Mouse (Mus musculus) adrenal gland, postnatal 10 days (tissue): ENCODE measurements around the gene Fkbp8. TPM values are rescaled to one million over a fixed set of nuclear protein-coding genes. Genes with fewer than 3 reads are reported as not detected.
A peak's percentile ranks its signal among the peaks of the same experiment; 100 is the strongest.

Experiments
- DNase-seq: peaks from one replicate; pipeline ENCODE4 v3.0.0; 2021; ENCODE audit warnings: mixed read lengths
- long read RNA-seq, 2 experiments: library from polyadenylated mRNA; stranded (forward); transcript quantifications; one replicate each; pipeline ENCODE4 v2.0.0; 2021
- total RNA-seq, 2 experiments: library from RNA; stranded (reverse); gene quantifications; 2 replicates each; pipeline ENCODE4 v1.2.3; 2021

Gene Fkbp8
- 100 to 1,000 TPM; 226 to 250 TPM for total RNA-seq
- long read RNA-seq, experiment 1, transcript Fkbp8-201 (9 exons, 1,698 nt): major isoform, 291 of 626 reads
- long read RNA-seq, experiment 1, transcript Fkbp8-202 (9 exons, 1,720 nt): minor isoform, 53 of 626 reads
- long read RNA-seq, experiment 1, transcript Fkbp8-204 (9 exons, 1,799 nt): minor isoform, 98 of 626 reads
- long read RNA-seq, experiment 1, partial matches to known transcripts: 81 of 626 reads
- long read RNA-seq, experiment 1, other reads (novel, unspliced or antisense): 100 of 626 reads
- long read RNA-seq, experiment 2, transcript Fkbp8-204 (9 exons, 1,799 nt): minor isoform, 35 of 324 reads
- long read RNA-seq, experiment 2, transcript Fkbp8-202 (9 exons, 1,720 nt): minor isoform, 29 of 324 reads
- long read RNA-seq, experiment 2, transcript Fkbp8-201 (9 exons, 1,698 nt): major isoform, 168 of 324 reads
- long read RNA-seq, experiment 2, partial matches to known transcripts: 28 of 324 reads
- long read RNA-seq, experiment 2, other reads (novel, unspliced or antisense): 63 of 324 reads

DNA sequence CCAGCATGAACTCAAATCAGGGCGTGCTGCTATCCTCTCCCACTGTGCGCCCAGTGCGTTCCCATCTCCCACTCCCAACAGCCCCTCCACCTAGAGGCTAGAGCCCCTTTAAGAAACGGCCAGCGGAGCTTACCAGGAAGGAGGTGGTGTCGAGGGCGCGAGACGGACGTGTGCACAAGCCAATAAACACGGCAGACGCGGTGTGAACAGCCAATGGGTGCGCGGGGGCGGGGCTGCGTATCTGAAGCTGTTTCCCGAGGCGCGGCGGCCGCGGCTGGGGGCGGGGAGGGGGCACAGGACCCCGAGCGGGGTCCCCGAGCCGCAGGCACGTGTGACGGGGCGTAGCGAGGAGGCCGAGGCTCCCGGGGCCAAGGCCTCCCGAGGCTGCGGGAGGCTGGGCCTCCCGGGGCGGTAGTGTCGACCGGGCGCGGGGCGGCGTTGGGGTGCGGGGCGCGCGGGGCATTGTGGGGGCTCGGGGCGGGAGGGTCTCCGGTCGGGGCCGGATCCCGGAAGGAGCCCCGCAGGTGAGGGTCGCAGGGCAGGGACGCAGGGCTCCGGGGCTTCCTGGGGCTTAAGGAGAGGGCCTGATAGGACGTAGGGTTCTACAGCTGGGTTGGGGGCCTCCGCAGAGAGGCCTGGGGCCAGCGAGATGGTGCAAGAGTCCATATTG lies at the start of gene Fkbp8, which contains the start of gene Kxd1:
TSS of gene Fkbp8 (plus strand) at position 213 of the 670 bp plus-strand sequence.
TSS of gene Kxd1 (minus strand) at position 445 of the 670 bp plus-strand sequence.
- DNase-seq: peak; percentile 99

DNA sequence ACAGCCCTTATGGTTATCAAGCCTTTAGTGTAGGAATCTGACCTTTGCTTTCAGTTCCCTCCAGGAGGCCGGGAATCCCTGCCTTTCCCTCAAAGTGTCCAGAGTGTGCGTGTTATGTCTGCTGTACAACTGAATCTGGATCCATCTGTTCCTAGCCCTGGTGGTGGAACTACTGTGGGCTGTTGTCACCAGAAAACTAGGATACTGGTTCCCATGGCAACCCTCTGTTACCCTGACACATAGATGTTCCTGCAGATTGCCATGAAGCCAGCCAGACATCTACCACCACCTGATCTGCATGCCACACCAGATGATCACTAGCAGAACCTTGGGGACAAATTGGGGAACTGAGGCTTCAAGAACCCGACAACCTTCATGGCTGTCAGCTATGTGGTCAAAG lies 45.6 kb upstream of the Fkbp8 start:
- no peak for DNase-seq

DNA sequence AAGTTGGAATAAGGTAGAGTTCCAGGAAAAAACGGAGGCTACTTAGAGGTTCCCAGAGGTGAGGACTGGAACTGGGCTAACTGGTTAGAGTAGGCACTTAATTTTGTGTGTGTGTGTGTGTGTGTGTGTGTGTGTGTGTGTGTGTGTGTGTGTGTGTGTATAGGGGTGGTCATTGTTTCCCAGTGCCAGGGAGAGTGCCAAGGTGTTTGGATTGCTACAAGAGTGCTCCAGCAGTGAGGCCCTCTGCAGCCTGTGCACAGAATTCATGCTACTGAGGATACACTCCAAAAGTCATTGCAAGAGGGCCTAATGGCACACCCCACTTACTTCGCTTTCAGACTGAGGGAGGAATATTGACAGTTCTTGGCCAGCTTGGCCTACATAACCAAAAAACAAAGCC lies 44.6 kb upstream of the Fkbp8 start:
- no peak for DNase-seq

DNA sequence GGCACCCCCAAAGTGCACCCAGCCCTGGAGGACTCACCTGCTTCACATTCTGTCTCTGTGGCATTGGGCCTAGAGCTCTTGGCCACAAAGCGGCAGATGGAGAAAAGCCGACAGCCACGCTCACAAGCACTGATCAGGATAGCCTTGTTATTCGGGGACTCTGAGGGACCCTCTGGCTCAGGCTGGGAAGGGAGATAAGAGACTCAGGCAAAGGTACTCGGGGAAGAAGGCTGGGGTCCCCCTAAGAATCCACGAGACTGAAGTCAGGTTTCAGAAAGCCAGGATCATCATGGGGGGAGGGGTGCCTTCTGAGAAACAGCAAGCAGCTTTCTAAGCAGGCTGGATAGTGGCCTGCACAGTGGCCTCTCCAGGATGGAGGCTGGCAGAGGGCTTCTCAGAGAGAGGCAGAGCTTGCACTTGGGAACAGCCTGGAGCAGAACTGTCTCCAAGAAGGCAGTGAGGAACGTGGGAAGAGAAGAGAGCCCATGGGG lies 41.3 kb upstream of the Fkbp8 start:
- DNase-seq: no peak

DNA sequence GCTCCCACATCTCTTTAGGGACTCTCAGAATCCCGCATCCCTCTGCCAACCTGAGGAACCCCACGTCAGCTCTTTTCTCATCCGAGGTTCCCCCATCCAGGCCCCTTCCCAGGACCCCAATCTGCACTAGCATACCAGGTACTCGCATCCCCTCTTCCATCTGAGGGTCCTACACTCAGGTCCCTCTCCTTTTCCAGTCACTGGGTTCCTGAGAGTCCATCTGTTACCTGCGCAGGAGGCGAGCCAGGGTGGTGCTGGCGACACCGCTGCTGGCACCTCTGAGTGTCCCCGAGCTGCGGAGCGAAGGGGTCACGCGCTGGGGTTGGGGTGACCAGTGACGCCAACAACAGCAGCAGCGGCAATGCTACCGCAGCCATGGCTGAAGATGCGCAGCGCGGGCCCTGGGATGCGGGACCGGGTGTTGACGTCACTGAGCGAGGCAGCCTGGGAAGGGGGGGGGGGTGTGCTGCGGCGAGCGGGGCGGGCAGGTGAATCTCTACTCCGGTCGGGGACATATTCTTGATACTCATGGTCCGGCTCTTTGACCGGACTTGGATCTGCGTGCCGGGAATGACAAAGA lies 40.5 kb upstream of the Fkbp8 start, which contains the start of gene Tmem59l:
TSS of gene Tmem59l (minus strand) at position 418 of the 580 bp plus-strand sequence.
- DNase-seq: no peak

DNA sequence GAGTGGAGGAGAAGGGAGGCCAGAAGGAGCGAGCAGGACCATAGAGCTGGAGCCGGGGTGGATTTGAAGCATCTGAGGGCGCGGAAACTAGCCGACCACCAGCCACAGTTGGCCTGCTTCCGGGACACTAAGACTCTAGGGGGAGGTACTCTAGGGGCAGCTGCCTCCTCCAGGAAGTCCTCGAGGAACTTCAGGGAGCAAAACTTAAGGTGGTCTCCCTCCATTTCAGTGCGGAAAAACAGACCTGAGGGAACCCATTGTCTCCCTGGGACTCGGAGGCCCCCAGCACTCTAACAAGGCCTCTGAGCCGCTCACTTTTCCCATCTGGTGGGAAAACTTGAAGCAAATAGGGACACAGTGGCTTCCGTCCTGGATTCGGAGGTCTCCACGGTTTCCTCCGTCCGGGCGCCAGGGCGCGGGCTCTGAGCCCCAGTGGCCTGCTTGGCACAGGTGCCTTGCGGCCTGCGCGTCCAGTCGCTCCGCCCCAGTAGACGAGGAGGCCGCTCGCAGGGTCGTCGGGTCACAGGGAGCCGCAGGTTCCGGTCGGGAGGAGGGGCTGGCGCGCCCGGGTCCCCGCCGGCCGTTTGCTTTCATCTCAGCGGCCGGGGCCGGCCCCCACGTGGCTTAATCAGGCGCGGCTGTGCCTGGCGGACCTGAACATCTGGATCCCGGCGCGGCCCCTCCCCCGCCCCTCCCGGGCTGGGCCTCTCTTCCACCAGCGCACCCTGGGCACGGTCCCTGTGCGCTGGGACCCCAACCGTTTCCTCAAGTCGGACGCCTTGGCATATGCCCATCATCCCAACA lies 39.3 kb upstream of the Fkbp8 start:
- DNase-seq: peak; percentile 43

DNA sequence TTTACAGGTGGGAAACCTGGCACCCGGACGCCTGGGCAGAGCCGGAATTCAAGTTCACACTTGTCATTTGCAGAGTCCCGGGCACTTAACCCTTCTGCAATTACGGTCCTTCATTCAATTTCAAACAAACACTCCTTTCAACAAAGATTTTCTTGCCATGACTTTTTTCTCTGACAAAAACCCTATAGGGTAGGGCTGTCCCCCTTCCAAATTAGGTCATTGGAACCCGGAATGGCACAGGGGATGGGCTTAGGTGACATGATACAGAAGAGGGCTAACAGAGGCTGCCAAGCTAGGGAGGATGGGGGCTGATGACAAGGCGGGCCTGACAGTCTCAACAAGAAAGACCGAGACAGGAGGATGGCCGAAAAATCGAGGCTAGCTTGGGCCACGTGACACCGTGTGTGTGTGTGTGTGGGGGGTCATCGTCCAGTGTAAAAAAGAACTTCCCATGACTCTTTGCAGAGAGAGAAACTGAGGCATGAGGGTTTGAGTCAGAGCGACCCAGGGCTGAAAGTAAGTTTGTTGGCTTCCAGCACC lies 38.5 kb upstream of the Fkbp8 start:
- DNase-seq: no peak

DNA sequence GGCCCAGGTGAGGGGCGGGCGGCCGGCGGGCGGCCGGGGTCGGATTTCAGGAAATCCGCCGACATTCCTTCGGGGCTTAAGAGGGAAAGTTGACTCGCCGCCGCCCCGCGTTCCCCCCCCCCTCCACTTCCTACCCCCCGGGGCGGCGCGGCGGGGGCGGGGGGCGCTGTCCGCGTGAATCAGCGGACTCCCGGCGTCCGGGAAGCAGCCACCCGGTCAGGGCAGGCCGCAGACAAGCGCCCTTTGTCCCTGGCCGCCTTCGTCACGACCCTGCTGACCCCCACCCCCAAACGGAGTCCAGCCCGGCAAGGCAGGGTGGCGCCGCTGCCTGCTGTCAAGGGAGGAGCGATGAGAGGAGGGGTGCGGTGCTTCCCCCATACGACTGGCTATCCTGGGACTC lies 37.9 kb upstream of the Fkbp8 start:
- DNase-seq: no peak

DNA sequence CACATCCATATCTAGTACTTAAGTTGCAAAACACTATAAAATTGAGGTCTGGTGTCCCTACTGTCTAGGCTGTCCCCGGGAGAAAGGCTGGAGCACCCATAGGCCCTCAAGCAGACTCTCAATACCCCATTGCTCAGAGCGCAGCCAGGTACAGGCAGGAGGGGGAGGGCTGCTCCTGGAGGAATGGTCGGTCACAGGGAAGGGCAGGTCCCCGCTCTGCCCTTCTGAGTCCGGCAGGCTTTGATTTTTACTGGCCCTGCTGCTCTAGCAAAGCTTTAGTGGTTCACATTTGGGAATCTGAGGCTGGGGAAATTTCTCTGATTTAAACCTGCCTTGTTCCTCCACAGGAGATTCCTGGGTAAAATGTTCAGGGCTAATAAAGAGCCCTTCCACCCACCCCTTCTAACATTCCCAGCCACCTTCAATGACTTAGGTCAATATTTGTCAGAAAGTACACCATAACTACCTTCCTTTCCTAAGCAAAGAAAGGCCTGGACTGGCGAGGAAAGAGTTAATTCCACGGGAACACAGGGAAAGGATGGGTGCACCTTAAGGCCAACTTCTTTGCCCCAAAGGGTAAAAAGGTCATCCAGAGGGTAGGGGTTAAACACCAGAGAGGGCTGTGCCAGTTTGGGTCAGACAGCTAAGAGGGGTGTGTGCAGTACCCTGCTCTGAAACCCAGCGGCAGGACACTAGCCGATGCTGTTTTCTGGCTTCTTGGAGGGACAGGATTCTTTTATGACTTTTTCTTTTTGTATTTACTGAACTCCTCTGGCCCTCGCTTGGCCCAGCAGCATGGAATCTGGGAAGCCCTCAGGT lies 37.3 kb upstream of the Fkbp8 start:
- DNase-seq: no peak

DNA sequence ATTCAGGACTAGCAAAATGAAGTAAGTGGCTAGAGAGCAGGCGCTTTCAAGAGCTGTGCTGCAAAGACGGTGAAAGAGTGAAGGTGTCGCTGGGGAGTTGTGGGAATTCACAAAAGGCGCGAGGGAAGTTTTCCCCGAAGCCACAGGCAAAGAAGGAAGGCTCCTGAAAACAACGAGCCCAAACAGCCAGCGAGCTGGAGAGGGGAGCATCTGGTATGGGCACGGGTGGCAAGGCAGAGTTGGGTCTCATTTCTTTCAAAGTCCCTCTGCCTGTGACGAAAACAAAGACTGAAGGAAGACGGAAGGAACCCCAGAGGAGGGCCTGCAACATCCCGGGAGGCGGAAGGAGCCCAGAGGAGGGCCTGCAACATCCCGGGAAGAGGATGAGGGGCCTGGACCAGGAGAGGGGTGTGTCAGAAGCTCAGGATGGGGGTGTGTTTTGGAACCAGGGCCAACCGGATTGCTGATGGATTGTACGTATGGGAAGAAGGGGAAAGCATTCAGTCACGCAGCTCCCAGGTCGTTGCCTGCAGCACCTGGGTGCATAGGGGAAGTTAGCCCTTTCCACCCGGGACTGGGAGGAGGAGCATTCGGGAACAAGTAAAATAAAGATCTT lies 36.5 kb upstream of the Fkbp8 start:
- DNase-seq: no peak

DNA sequence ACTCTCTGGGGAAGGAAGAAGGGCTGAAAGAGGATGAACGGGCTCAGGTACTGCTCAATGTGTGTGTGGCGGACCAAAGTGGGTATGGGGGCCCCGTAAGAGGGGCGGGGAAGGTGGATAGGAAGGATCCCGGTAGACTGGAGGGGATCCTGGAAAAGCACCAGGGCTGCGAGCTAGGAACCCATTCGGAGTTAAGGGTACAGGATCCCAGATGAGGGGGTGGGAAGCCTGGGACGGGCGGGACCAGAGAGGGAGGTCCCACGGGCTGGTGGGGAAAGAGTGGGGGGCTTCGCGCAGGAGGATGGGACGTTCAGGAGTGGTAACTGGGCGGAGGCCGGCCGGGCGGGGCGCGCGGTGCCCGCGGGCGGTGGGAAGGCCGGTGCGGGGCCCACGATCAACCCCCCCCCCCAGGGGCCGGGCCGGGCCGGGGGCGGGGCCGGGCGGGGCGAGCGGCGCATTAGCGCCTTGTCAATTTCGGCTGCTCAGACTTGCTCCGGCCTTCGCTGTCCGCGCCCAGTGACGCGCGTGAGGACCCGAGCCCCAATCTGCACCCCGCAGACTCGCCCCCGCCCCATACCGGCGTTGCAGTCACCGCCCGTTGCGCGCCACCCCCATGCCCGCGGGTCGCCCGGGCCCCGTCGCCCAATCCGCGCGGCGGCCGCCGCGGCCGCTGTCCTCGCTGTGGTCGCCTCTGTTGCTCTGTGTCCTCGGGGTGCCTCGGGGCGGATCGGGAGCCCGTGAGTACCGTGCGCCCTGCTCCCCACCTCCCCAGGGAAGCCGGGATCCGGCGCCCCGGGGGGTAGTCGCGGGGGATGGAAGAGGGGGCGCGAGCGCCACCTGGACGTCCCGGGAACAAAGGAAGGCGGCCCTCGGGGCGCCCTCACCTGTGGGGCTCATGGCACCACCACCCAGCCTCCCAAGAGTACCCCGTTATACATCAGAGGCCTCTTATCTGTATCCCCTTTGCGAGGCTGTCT lies 34.6 kb upstream of the Fkbp8 start, which contains the start of gene Crlf1:
TSS of gene Crlf1 (plus strand) at position 495 of the 977 bp plus-strand sequence.
- no peak for DNase-seq

DNA sequence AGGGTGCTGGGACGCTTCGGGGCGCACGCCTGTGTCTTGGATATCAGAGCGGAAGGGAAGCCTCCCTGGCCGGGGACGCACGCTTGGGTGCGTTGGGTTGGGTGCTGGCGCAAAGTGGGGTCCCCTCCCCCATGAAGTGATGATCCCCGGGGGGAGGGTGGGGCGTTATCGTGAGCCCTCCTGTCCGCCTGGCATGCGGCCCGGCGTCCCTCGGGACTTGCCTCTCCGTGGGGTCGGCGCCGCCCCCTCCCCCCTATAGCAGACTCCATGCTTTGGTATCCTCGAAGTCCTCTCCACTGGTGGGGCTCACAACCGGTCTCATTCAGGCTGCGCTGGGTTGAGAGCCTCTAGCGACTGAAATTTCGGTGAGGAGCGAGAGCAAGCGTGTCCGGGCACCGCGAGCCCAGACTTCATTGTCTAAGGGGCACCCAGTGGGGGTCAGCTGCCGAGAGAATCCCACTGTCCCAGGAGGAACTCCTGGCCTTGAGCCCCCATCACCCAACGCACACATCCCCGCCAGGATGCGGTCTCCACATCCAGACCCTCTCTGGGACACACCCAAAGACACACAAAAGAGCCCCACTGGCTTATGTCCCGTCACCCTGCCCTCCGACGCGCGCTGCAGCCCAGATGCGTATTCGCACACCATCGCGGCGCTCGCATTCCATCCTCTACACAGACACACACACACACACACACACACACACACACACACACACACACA lies 33.7 kb upstream of the Fkbp8 start:
- DNase-seq: no peak

DNA sequence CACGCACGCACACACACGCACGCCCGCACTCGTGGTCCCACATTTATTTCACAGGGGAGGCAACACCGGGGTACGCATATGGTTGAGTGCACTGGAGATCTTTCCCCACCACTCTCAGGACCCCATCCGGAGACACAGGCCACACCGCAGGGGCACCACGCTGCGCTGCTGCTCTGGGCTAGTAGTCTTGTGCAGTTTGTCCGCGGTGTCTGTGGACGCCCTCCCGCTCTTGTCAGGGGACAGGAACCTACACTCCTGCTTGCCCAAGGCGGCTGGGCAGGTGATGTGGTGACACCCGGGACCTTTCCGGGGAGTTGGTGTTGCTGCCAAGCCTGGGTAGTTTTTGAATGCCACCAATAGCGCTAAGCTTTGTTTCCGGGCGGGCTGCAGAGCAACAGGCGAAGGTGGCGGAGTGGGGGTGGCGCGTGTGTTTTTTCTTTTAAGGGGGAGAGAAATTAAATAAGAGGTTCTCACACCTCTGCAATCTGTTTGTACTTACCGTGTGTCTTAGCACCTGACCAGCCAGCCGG lies 33.0 kb upstream of the Fkbp8 start:
- no peak for DNase-seq

DNA sequence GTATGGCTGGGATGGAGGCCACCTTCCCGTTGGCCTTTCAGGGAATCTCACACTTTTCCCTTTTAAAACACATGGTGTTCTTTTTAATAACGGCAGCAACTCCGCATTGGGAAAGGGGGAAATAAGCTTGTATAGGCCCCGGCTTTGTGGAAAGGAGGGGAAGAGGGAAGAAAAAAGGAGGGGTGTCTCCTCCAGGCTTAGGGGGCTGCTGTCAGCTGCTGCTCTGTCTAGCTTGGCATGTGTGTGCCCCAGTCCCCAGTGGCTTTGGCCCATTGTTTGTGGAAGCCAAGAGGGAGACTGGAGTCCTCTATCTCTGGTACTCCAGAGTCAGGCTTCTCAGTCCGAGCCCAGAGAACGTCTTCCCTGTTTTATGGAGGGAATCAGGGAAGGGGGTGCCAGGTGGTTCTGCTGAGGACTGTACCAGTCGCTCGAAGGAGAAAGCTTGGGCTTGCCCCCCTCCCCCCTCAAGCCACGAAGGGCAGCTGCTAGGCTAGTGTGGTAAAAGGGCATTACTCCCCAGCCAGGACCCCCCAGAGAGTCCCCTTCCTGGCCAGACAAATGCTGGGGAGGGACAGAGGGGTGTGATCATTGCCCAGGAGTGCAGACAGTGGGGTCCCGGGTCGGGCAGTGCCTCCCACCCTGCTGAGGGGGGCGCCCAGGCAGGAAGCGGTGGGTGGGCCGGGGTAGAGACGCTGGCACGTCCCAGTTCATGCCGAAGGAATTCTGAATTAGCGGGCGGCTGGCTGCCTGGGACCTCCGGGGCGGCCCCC lies 32.3 kb upstream of the Fkbp8 start:
- no peak for DNase-seq

DNA sequence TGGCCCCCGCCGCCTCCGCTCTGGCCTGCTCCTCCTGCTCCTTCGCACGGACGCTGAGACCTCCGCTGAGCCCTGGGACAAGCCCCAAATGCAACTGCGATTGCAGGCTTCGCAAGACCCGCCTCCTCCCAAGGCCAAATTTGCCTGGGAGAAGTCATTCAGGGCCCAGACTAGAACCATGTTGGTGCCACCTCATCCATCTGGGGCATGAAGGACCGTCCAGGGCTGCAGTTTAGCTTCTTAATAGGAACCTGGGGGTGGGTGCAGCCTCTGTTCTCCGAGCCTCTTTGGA lies 31.8 kb upstream of the Fkbp8 start:
- DNase-seq: peak; percentile 47

DNA sequence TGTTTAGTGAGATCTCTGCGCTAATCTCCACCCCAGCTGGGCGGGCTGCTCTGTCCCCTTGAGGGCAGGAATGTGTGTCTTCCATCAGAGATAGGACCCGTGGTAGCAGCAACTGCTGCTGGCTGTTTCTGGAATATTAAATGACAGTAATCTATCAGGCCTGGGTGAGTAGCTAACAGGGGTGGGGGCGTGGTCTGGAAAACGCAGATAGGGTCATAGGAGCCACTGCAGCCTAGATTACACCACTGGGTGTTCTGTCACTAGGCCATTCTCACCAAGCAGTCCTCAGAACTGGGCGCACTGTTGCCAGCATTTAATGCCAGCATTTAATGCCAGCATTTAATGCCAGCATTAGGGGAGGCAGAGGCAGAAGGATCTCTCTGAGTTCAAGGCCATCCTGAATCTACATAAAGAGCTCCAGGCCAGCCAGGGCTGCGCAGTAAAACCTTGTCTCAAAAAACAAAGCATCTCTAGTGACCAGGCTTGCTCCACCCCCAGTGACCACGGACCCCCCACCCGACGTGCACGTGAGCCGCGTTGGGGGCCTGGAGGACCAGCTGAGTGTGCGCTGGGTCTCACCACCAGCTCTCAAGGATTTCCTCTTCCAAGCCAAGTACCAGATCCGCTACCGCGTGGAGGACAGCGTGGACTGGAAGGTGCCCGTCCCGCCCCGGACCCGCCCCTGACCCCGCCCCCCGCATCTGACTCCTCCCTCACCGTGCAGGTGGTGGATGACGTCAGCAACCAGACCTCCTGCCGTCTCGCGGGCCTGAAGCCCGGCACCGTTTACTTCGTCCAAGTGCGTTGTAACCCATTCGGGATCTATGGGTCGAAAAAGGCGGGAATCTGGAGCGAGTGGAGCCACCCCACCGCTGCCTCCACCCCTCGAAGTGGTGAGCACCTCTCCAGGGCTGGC lies 26.9 kb upstream of the Fkbp8 start:
- no peak for DNase-seq
